Mouse (Mus musculus): ENCODE measurements at regions not wholly inside any gene's neighbourhood (a gene's known extent, or its start where the extent isn't known, plus 50 kb on each side); places are given as distances from the start of the nearest gene placed in this dataset.
A peak's percentile ranks its signal among the peaks of the same experiment; 100 is the strongest.

DNA sequence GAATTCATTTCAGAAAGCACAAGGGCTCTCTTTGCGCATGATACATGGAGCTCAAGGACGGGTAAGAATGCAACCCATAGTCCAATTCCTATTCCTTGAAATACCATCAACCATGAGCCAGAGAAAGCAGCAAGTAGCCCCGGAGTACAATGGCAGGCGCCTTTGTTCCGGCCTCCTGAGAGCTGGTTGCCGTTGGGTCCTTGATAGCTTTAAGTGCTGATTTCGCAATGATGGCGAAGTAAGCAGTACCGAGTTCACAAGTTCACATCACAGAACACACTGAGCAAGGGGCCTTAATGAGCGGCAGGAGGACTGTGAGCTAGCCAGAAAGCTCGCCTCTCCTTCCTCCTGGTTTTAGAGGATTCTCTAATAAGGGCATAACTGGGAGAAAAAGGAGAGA, 227.3 kb downstream of the Cdca7 start:
- ATAC-seq (ENCODE audit: borderline replicate concordance, extremely low read depth, low FRiP score, low TSS enrichment) = peak; percentile 87
- Histone ChIP-seq H3K4me2 (no peak overlapping the region), H3K4me3 (no peak overlapping the region), H3K9me3 (no peaks in the 10 kb centered on the region), H3K9ac (no peak overlapping the region), H3K27ac (peak overlapping the region; percentile 43), H3K4me1 (peaks cover 10% of the 10 kb centered on the region), H3K27me3 (no peaks in the 10 kb centered on the region), H3K36me3 (no peaks in the 10 kb centered on the region)
- 36% methylated on average over 11 of the region's 11 CpGs for WGBS

DNA sequence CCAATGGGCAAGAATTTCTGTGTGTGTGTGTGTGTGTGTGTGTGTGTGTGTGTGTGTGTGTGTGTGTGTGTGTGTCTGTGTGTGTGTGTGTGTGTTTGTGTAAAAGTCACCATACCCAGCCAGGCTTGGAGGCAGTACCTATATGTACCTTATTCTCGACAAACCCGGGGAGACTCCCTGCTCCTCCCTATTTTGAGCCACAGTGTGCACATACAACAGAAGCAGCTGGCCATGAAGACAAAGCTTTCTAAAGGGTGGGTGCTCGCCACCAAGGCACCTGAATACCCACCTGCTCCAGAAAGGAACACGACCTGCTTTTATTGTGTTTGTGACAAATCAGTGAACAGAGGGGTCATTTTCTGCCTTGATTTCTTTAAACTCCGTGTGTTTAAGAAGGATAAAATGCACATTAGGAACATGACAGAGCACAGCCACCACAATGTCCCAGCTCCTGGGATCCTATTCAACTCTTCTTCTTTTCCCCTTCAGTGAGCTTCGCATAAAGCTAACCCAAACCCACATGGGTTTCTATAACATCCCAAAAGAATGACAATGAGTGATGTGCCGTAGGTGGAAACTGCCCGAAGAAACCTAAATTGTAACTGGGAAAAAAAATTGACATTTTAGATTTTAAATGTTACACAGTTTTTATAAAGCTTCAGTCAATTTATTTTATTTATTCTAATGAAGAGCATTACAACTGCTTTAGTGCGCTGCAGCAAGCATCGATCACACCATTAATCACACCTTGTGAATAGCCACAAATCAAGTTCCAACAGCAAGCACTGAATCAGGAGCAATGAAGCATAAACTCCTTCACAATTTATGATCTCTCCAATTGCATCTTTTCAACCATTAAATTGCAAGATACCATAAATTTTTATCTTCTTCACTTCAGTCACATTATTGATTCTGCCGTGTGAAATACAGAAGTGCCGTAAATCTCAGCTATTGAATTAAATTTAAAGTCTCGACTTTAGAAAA, 232.0 kb downstream of the Cdca7 start:
- WGBS = 83% methylated on average over 13 of the region's 13 CpGs
- Histone ChIP-seq H3K4me2 (no peak overlapping the region), H3K27me3 (no peaks in the 10 kb centered on the region), H3K36me3 (no peaks in the 10 kb centered on the region), H3K27ac (no peak overlapping the region), H3K9me3 (no peaks in the 10 kb centered on the region), H3K9ac (no peak overlapping the region), H3K4me3 (no peak overlapping the region), H3K4me1 (peaks cover 10% of the 10 kb centered on the region)
- no peak for ATAC-seq (ENCODE audit: borderline replicate concordance, extremely low read depth, low FRiP score, low TSS enrichment)

DNA sequence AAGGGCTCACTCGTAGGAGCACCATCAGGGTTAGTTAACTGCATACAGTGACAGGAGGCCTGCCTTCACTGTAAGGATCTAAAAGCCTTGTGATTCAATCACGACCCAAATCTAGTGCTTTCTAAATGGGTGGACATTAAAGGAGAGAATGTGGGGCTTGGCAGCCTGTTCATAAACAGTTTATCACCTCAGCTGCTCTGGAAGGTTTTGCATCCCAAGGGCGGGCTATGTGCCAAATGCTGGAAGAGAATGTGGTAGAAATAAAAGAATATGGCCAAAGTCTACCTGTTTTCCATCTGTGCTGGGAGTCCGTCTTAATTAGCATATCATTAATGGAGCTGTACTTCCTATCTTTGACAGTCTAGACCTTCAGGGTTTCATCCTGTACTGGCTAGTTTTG, 241.0 kb downstream of the Cdca7 start:
- H3K27ac ChIP-seq = no peak overlapping the region
- no peak overlapping the region for H3K4me3 ChIP-seq
- ATAC-seq (ENCODE audit: borderline replicate concordance, extremely low read depth, low FRiP score, low TSS enrichment) = no peak
- no peaks in the 10 kb centered on the region for H3K36me3 ChIP-seq
- H3K4me1 ChIP-seq = peaks cover 7% of the 10 kb centered on the region; the same call in 1 of the 2 replicates
- no peak overlapping the region for H3K9ac ChIP-seq
- WGBS = 75% methylated on average over 4 of the region's 4 CpGs
- H3K9me3 ChIP-seq = no peaks in the 10 kb centered on the region
- H3K27me3 ChIP-seq = no peaks in the 10 kb centered on the region
- no peak overlapping the region for H3K4me2 ChIP-seq

DNA sequence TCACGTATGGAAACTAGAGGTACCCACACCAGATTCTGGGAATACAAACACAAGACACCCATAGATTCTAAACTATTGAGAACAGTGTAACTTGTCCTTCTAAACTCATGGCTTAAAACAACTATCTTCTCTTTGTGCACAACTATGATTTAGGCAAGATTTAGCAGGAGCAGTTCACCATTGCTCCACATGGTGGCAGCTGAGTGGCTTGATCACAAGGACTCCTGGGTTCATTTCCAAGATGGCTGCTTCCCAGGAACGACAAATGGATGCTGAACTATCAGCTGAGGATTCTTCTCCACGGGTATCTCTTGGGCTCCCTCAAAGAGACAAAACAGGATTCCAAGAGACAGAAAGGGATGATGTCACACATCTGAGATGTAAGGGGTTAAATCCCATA, 251.5 kb downstream of the Sp3 start:
- Histone ChIP-seq H3K4me3 (no peak overlapping the region), H3K4me2 (no peak overlapping the region), H3K4me1 (no peaks in the 10 kb centered on the region), H3K27me3 (no peaks in the 10 kb centered on the region), H3K9me3 (no peaks in the 10 kb centered on the region), H3K36me3 (no peaks in the 10 kb centered on the region), H3K9ac (no peak overlapping the region), H3K27ac (no peak overlapping the region)
- no peak for ATAC-seq (ENCODE audit: borderline replicate concordance, extremely low read depth, low FRiP score, low TSS enrichment)
- 54% methylated on average over 3 of the region's 3 CpGs for WGBS

DNA sequence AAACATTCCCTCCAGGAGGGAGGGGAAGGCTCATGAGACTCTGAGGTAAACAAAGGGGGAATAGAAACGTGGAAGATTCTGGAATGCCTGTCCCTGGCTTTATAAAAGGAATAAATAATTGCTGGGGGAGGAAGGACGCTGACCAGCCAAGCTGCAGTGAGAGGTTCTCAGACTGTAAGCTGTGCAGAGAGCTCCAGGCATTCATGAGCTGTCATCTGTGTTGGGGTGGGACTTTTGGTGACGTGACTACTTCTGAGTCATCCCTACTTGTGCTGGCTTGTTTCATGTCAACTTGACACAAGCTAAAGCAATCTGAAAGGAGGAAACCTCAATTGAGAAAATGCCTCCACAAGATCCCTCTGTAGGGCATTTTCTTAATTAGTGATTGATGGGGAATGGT, 246.9 kb downstream of the Sp3 start:
- H3K27ac ChIP-seq = no peak overlapping the region
- 38% methylated on average over 3 of the region's 3 CpGs for WGBS
- 0 out of 2 replicates have a peak, but pooled peaks cover 6% of the 10 kb centered on the region for H3K4me1 ChIP-seq
- H3K36me3 ChIP-seq = no peaks in the 10 kb centered on the region
- H3K4me2 ChIP-seq = no peak overlapping the region
- no peak overlapping the region for H3K9ac ChIP-seq
- no peak overlapping the region for H3K4me3 ChIP-seq
- no peaks in the 10 kb centered on the region for H3K27me3 ChIP-seq
- H3K9me3 ChIP-seq = no peaks in the 10 kb centered on the region
- ATAC-seq (ENCODE audit: borderline replicate concordance, extremely low read depth, low FRiP score, low TSS enrichment) = no peak

DNA sequence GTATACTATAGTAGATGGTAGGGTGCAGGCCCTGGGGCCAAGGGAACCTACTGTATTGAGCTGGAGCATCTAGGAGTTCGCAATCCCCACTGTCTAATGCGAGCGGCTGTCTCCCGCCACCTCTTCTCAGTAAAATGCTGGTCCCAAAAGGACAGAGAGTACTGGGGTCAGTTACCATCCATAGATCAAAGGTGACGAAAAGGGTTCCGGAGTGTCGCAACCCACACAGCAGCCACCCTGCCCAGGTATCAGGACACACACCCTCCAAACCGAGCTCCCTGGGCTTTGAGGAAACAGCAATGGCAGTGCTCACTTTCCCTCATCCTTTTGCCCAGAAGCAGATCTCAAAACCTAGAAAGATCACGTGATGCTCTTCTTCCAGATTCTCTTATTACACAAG, 245.2 kb downstream of the Sp3 start:
- no peaks in the 10 kb centered on the region for H3K36me3 ChIP-seq
- no peaks in the 10 kb centered on the region for H3K27me3 ChIP-seq
- H3K4me3 ChIP-seq = no peak overlapping the region
- no peaks in the 10 kb centered on the region for H3K9me3 ChIP-seq
- 0 out of 2 replicates have a peak, but pooled peaks cover 6% of the 10 kb centered on the region for H3K4me1 ChIP-seq
- no peak for ATAC-seq (ENCODE audit: borderline replicate concordance, extremely low read depth, low FRiP score, low TSS enrichment)
- H3K27ac ChIP-seq = no peak overlapping the region
- 90% methylated on average over 9 of the region's 9 CpGs for WGBS
- no peak overlapping the region for H3K9ac ChIP-seq
- H3K4me2 ChIP-seq = no peak overlapping the region

DNA sequence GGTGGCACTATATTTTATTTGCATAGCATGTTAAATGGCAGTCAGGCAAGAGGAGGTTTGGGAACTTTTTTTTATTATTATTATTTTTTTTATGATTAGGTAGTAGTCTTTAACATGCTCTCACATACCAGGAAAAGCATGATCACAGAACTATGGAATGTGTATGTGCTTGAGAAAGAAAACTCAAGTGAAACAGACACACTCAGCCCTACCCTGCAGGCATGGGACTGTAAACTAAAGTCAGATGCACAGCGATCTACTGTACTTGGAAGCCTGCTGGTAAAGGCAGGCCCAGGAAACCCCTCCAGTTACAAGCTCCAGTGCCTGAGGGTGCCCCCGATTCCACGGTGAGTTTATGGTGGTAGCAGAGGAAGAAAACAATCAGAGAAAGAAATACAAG, 243.6 kb downstream of the Sp3 start:
- H3K4me2 ChIP-seq = no peak overlapping the region
- H3K27ac ChIP-seq = no peak overlapping the region
- no peak overlapping the region for H3K9ac ChIP-seq
- H3K4me3 ChIP-seq = no peak overlapping the region
- H3K9me3 ChIP-seq = no peaks in the 10 kb centered on the region
- no peaks in the 10 kb centered on the region for H3K36me3 ChIP-seq
- WGBS = 68% methylated on average over 3 of the region's 3 CpGs
- H3K4me1 ChIP-seq = peaks cover 17% of the 10 kb centered on the region
- no peaks in the 10 kb centered on the region for H3K27me3 ChIP-seq
- ATAC-seq (ENCODE audit: borderline replicate concordance, extremely low read depth, low FRiP score, low TSS enrichment) = no peak

DNA sequence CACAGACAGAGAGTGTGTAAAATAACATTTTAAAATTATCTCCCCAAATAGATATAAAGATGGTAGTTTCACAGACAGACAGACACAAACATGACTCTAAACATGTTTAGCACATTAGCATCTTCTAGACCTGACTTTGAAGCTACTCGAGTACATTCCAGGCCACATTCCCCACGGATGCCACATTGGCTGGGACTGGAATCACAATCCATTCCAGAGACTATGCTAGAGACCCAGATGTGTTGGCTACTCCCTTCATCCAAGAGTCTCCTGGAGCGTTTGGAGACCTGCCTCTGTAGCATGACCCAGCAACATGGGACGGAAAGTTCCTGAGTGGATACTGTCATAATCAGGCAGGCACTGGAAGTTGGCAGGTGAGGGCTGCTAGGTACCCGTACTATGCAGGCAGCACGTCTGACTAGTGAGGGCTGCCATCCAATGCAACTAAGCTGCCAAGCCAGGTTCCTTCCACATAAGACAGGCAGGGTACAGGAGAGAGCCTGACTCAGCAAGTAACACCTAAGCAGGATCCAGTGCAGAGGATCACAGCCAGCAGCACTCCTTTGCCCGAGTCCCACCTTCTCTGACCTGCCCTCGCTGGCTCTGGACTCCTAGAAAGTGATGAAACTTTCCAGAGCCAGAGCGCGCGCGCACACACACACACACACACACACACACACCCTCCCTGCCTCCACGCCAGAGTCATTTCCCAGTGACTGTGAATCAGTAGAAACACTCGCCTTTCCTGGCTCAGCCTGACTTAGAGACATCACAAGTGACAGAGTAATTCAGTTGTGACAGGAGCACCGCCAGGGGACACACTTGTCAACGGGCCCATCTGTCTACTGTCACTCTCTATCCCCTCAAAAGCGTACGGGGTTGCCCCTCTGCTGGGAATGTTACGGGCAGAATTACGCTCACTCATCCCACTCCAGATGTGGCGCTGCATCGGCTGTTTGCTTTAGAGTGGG, 239.6 kb downstream of the Sp3 start:
- WGBS = 34% methylated on average over 22 of the region's 22 CpGs
- ATAC-seq (ENCODE audit: borderline replicate concordance, extremely low read depth, low FRiP score, low TSS enrichment) = peak; percentile 64

DNA sequence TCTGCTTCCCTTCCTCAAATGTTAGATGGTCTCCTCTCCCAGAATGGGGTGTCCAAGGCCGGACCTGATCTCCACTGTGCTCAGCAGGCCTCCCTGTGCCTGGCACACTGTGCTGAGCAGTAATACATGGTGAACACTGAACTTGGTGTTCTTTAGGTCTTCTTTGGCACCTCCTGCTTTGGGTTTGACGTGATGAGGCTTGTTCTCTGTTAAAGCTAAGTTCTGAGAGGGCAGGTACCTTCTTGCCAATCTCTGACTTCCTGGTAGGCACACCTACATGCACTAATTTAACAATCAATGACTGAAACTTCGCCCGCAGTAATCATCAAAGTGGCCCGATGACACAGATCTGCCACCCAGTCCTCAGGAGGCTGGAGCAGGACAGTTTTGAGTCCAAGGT, 238.5 kb downstream of the Sp3 start:
- no peak for ATAC-seq (ENCODE audit: borderline replicate concordance, extremely low read depth, low FRiP score, low TSS enrichment)
- WGBS = 90% methylated on average over 5 of the region's 5 CpGs
- H3K4me2 ChIP-seq = no peak overlapping the region
- no peak overlapping the region for H3K27ac ChIP-seq
- H3K4me1 ChIP-seq = peaks cover 12% of the 10 kb centered on the region
- H3K27me3 ChIP-seq = no peaks in the 10 kb centered on the region
- no peak overlapping the region for H3K4me3 ChIP-seq
- no peak overlapping the region for H3K9ac ChIP-seq
- H3K9me3 ChIP-seq = no peaks in the 10 kb centered on the region
- no peaks in the 10 kb centered on the region for H3K36me3 ChIP-seq

More for the DNA sequence above, 239.6 kb downstream of the Sp3 start:
- Histone ChIP-seq H3K4me2 (peak overlapping the region; percentile 40), H3K4me1 (peaks cover 17% of the 10 kb centered on the region), H3K36me3 (no peaks in the 10 kb centered on the region), H3K9me3 (no peaks in the 10 kb centered on the region), H3K4me3 (no peak overlapping the region), H3K9ac (no peak overlapping the region), H3K27me3 (no peaks in the 10 kb centered on the region), H3K27ac (no peak overlapping the region)

DNA sequence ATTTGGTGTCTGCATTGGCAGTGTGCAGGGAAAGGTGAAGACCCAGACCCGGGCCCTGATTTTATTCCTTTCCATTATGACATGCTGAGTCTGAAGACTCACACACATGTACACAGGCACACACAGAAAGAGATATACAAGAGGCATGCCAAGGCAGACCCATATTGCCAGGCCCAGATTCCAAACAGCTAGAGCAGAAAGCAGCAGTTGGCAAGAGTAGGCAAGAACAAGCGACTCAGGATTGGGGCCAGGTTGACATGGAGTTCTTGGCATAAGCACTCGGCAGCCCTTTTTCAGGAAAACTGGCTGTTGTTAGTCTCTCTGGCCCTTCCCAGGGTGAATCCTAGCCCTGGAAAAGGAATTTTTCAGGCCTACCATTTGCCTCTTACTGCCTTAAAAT, 236.6 kb downstream of the Sp3 start:
- H3K4me1 ChIP-seq = peaks cover 12% of the 10 kb centered on the region
- H3K4me3 ChIP-seq = no peak overlapping the region
- 79% methylated on average over 3 of the region's 3 CpGs for WGBS
- H3K27ac ChIP-seq = no peak overlapping the region
- no peaks in the 10 kb centered on the region for H3K27me3 ChIP-seq
- H3K4me2 ChIP-seq = no peak overlapping the region
- H3K9me3 ChIP-seq = no peaks in the 10 kb centered on the region
- no peaks in the 10 kb centered on the region for H3K36me3 ChIP-seq
- ATAC-seq (ENCODE audit: borderline replicate concordance, extremely low read depth, low FRiP score, low TSS enrichment) = no peak
- H3K9ac ChIP-seq = no peak overlapping the region

DNA sequence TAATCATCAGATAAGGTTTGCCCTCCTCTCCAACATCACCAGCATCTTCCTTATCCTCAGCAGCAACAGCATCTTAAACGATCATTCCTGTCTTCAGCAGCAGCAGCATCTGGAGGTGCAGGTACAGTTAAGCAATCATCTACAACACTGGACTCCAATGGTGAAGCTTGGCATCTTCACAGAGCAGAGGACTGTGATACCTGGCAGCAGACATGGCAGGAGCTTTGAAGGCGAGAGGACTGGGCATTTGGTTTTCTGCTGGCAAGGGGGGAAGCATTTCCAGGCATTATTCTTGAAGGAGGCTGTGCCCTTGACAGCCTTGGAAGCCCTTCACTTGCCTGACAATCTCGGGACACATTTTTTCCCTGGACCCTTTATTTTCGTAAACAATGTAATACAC, 235.3 kb downstream of the Sp3 start:
- WGBS = 51% methylated on average over 4 of the region's 4 CpGs
- peaks cover 12% of the 10 kb centered on the region for H3K4me1 ChIP-seq
- no peaks in the 10 kb centered on the region for H3K36me3 ChIP-seq
- no peak overlapping the region for H3K4me3 ChIP-seq
- no peak for ATAC-seq (ENCODE audit: borderline replicate concordance, extremely low read depth, low FRiP score, low TSS enrichment)
- H3K27ac ChIP-seq = no peak overlapping the region
- no peaks in the 10 kb centered on the region for H3K27me3 ChIP-seq
- H3K9ac ChIP-seq = no peak overlapping the region
- H3K9me3 ChIP-seq = no peaks in the 10 kb centered on the region
- no peak overlapping the region for H3K4me2 ChIP-seq
